Mouse (Mus musculus): ENCODE measurements around the gene Mgat3. TPM values are rescaled to one million over a fixed set of nuclear protein-coding genes. Genes with fewer than 3 reads are reported as not detected.
A peak's percentile ranks its signal among the peaks of the same experiment; 100 is the strongest.

The Mgat3 gene
- polyA plus RNA-seq, 1 experiment from 2014 or later = 9.6 TPM

DNA sequence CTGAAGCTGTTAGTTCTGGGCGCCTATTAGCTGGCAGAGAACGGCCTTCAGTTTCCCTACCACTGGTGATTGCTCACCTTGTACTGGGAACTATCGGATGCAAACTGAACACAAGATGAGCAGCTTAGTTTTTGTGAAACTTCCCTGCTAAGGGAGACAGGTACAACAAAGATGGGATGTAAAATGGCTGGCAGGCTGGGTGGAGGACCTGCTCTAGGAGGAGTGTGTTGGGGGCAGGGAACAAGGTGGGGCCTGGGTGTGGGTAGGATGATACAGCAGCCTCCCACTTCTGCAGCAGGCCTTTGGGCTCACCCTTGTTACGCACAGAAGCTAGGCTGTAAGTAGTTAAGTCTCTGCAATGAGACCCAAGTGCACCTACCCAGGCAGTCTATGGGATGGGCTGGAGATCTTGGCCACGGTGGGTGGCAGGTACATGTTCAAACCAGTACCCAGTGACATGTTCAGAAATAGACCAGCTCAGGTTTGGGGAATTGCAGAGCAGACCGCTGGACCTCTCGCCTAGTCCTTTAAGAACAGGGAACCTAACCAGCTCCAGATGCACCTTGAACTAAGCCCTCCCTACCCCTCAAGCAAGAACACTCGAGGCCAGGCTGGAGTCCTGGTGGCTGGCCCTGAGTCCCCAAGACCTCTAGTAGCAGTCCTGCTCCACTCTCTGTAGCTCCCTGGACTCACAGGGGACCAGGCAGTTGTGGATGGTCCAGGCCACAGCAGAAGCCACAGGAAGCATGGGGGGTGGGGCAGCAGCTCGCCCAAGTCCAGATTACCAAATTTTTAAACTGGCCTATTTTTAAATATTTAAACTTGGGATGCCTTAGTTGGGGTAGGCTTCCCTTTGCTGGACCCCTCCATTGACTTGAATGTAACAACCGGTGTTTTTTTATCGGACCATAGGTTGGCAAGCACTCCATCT, 85.0 kb downstream of the Mgat3 start:
- no peak for ATAC-seq (ENCODE audit: low FRiP score)
- Histone ChIP-seq H3K36me3 (replicated peaks) (peaks cover 51% of the 10 kb centered on the region), H3K4me1 (peaks cover 43% of the 10 kb centered on the region), H3K27ac (peak overlapping the region; percentile 98), H3K4me3 (replicated peaks) (no peak overlapping the region), H3K9me3 (no peaks in the 10 kb centered on the region), H3K9ac (0 out of 2 replicates have a peak overlapping the region, but pooled peaks have one; percentile 21), H3K27me3 (no peaks in the 10 kb centered on the region), H3K4me2 (peak overlapping the region; percentile 93)
- WGBS = 66% methylated on average over 11 of the region's 11 CpGs

GRCm38 (mm10) chr15:80259406-80260045, 86.0 kb downstream of the Mgat3 start:
- H3K36me3 ChIP-seq (replicated peaks) = peaks cover 51% of the 10 kb centered on the region
- H3K4me1 ChIP-seq = peaks cover 37% of the 10 kb centered on the region
- H3K27ac ChIP-seq = 0 out of 2 replicates have a peak overlapping the region, but pooled peaks have one; percentile 98

DNA sequence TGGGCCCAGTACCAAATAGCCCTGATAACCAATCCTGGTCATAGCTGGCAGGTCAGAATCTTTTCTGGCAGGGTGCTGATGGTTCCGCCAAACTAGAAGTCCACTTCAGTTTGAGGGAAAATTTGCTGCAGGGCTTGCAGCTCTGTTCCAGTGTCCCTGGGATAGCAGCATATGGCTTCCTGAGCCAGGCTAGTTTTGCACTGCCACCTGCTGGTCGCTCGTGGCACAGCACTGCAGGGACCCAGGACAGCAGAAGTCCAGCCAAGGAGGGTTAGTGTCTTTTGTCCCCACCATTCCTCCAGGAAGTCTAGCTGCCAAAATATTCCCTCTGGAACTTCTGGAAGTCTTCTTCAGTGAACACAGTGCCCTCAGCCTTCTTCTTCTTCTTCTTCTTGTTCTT, 87.2 kb downstream of the Mgat3 start:
- WGBS = 18% methylated on average over 3 of the region's 3 CpGs
- Histone ChIP-seq H3K9me3 (no peaks in the 10 kb centered on the region), H3K27me3 (no peaks in the 10 kb centered on the region), H3K36me3 (replicated peaks) (peaks cover 51% of the 10 kb centered on the region), H3K4me3 (replicated peaks) (no peak overlapping the region), H3K9ac (no peak overlapping the region), H3K4me1 (peaks cover 38% of the 10 kb centered on the region), H3K4me2 (no peak overlapping the region), H3K27ac (no peak overlapping the region)
- no peak for ATAC-seq (ENCODE audit: low FRiP score)

More at GRCm38 (mm10) chr15:80259406-80260045, 86.0 kb downstream of the Mgat3 start:
- Histone ChIP-seq H3K4me2 (no peak overlapping the region), H3K9me3 (no peaks in the 10 kb centered on the region), H3K9ac (no peak overlapping the region), H3K27me3 (no peaks in the 10 kb centered on the region), H3K4me3 (replicated peaks) (no peak overlapping the region)
- 63% methylated on average over 8 of the region's 8 CpGs for WGBS
- ATAC-seq (ENCODE audit: low FRiP score) = no peak

- Histone ChIP-seq H3K4me2 (no peak overlapping the region), H3K4me3 (replicated peaks) (no peak overlapping the region), H3K27me3 (no peaks in the 10 kb centered on the region), H3K9me3 (no peaks in the 10 kb centered on the region), H3K27ac (no peak overlapping the region), H3K4me1 (peaks cover 38% of the 10 kb centered on the region), H3K9ac (no peak overlapping the region), H3K36me3 (replicated peaks) (peaks cover 51% of the 10 kb centered on the region)
- 86% methylated on average over 7 of the region's 7 CpGs for WGBS
- no peak for ATAC-seq (ENCODE audit: low FRiP score)
These were observed 87.6 kb downstream of the Mgat3 start for GRCm38 (mm10) chr15:80261100-80261499.

DNA sequence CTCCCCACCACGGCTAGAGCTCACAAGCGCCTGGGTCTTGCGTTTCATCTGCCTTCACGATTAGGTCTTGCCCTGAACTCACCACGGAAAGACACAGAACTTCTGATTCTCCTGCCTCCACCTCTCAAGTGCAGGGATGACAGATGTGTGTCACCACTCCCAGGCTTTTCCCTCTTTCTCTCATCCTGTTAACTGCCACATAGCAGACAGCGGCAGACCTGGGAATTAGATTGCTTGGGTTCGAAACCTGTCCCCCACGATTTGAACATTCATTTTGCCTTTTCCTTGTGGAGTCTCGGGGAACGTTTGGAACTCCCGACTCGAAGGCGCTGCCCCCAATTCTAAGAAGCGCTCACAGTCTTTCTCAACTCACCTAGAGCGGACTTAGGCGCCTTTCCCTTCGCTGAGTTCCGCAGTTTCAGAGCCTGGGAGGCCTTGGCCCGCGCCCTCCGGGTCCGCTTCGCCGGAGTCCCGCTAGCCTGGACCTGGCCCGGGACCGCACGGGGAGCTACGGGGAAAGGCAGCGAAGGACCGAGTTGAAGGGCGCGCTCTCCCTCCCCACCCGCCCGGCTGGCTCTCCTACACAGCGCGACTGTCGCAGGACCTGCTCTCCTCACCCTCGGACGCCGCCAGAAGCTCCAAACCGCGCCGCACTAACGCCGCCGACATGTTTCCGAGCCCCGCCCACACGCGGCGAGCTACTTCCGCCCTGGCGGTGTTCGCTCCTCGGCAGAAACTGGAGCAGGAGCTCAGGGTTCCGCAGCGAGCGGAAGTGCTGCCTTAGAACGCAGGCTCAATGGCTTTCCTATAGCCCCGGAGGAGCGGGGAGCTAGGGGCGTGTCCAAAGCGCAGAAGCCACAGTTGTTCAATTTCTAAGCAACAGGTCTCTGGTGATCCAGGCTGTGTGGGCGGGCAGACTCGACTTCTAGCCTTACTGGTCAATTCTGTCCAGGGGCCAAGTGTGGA, 90.4 kb downstream of the Mgat3 start, which contains the start of gene Rps19bp1:
Gene Rps19bp1 (minus strand): TSS at position 706 of the 966 bp plus-strand sequence.
- 2% methylated on average over 64 of the region's 66 CpGs for WGBS

More for the DNA sequence above, 90.4 kb downstream of the Mgat3 start, which contains the start of gene Rps19bp1:
- no peaks in the 10 kb centered on the region for H3K9me3 ChIP-seq
- H3K36me3 ChIP-seq (replicated peaks) = peaks cover 24% of the 10 kb centered on the region
- peak within 1 kb of the TSS; percentile 94 for H3K4me3 ChIP-seq (replicated peaks)
- peak within 1 kb of the TSS; percentile 80 for H3K9ac ChIP-seq
- peak within 1 kb of the TSS; percentile 69 for H3K27ac ChIP-seq
- peak within 1 kb of the TSS; percentile 68 for H3K4me2 ChIP-seq
- peaks cover 18% of the 10 kb centered on the region for H3K4me1 ChIP-seq
- peak; percentile 90 for ATAC-seq (ENCODE audit: low FRiP score)
- 0 out of 2 replicates have a peak, but pooled peaks cover 4% of the 10 kb centered on the region for H3K27me3 ChIP-seq

Other genes with a start within 250 kb of the Mgat3 start
- gene Cbx7, start 202.6 kb upstream of the Mgat3 start, polyA plus RNA-seq (2016; fragmentation: Nextera tagmentation; extraction: Ambion mirVana) = 3.3 and 3.6 TPM in 2 replicates
- 2.1 and 2.3 TPM in 2 replicates for gene Pdgfb, start 158.7 kb upstream of the Mgat3 start, polyA plus RNA-seq (2016; fragmentation: Nextera tagmentation; extraction: Ambion mirVana)
- 12.1 and 13.9 TPM in 2 replicates for gene Syngr1, start 82.4 kb upstream of the Mgat3 start, polyA plus RNA-seq (2016; fragmentation: Nextera tagmentation; extraction: Ambion mirVana)
- 659 and 694 TPM in 2 replicates for gene Rpl3, start 81.9 kb upstream of the Mgat3 start, polyA plus RNA-seq (2016; fragmentation: Nextera tagmentation; extraction: Ambion mirVana)
- 40.5 and 44.0 TPM in 2 replicates for gene Tab1, start 40.6 kb upstream of the Mgat3 start, polyA plus RNA-seq (2016; fragmentation: Nextera tagmentation; extraction: Ambion mirVana)
- gene Mief1, start 60.3 kb downstream of the Mgat3 start, polyA plus RNA-seq (2016; fragmentation: Nextera tagmentation; extraction: Ambion mirVana) = 38.6 and 44.2 TPM in 2 replicates
- not detected in 2 replicates for gene AC140267.1, start 62.1 kb downstream of the Mgat3 start, polyA plus RNA-seq (2016; fragmentation: Nextera tagmentation; extraction: Ambion mirVana)
- gene Atf4, start 81.5 kb downstream of the Mgat3 start, polyA plus RNA-seq (2016; fragmentation: Nextera tagmentation; extraction: Ambion mirVana) = 132 and 142 TPM in 2 replicates
- 57.4 and 65.2 TPM in 2 replicates for gene Rps19bp1, start 90.6 kb downstream of the Mgat3 start, polyA plus RNA-seq (2016; fragmentation: Nextera tagmentation; extraction: Ambion mirVana)
- gene Cacna1i, start 113.5 kb downstream of the Mgat3 start, polyA plus RNA-seq (2016; fragmentation: Nextera tagmentation; extraction: Ambion mirVana) = 0.17 and 0.21 TPM in 2 replicates

Data from forebrain, embryonic 12.5 days (tissue).